Mouse (Mus musculus): Measurements from ENCODE around the gene Wars. TPM values are rescaled to one million over a fixed set of nuclear protein-coding genes. Genes with fewer than 3 reads are reported as not detected.

The Wars gene
- polyA plus RNA-seq, 1 experiment from 2014 or later = 84.0 TPM

DNA sequence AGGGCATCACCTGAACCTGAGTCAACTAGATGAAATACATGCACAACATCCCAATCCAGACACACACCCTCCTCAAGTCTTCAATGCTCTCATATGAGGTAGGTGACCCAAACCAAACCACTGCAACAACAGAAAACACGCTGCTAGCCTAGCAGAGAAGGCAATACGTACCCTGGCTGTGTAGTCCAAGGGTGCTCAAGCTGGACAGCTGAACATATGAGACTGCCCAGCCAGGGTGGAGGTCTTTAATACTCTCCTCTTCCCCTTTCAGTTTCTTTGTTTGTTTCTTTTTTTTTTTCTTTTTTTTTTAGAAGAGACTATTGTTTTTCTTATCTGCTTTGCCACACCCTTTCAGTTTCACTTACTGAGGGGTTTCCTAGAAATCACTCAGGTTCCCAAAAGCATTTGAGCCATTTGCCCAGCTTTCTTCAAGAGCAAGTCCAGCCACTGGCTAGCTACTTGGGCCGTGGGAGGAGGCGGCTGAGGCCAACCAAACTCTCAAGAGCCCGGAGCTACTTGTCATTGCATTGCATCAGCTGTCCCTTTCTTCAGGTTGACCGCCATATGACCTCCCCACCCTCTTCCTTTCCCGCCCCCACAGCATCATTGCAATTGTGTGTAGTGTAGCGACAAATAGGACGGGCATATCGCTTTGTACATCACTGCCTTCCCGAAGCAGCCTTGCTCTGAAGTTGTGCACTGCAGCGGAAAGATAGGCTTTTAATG lies 822 bp downstream of the Wars start, which contains the start of gene Wdr25:
Wdr25 (plus strand) TSS at position 643 of the 726 bp plus-strand sequence.
- 13% methylated on average over 12 of the region's 12 CpGs for WGBS
- peak; percentile 36 for ATAC-seq

DNA sequence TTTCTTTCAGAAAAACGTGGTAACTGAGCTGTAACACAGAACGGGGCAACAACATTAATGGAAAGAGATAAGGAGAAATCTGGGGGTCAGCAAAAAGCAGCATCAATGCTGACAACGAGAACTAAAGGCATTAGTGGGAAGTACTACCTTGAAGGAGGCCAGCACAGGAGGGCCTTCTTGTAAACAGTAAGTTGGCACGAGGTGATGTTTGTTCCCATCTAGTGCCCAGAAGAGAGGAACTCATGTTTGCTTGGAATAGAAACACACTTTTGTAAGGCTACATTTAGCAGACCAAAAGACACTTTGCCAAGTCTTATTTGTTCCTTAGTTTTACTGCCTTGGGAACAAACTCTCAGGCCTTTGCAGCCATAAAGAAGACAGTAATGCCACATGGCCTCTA lies 5.3 kb downstream of the Wars start:
- H3K4me3 ChIP-seq (ENCODE audit: low read depth, low read length) = no peak overlapping the region
- H3K27me3 ChIP-seq (replicated peaks; ENCODE audit: insufficient read depth, low read length) = no peaks in the 10 kb centered on the region
- peaks cover 8% of the 10 kb centered on the region; the same call in 1 of the 2 replicates for H3K4me1 ChIP-seq (ENCODE audit: insufficient read depth, low read depth, low read length)
- no peak overlapping the region for H3K9ac ChIP-seq (replicated peaks; ENCODE audit: low read depth)
- peak overlapping the region; percentile 57; the same call in 1 of the 2 replicates for H3K27ac ChIP-seq (ENCODE audit: low read length)
- H3K4me2 ChIP-seq (replicated peaks; ENCODE audit: low read depth, low read length) = no peak overlapping the region
- 54% methylated on average over 4 of the region's 4 CpGs for WGBS
- H3K36me3 ChIP-seq (ENCODE audit: insufficient read depth, low read length) = peaks cover 14% of the 10 kb centered on the region; the same call in 1 of the 2 replicates
- H3K9me3 ChIP-seq (ENCODE audit: low read length) = no peaks in the 10 kb centered on the region
- ATAC-seq (peak; percentile 29; the same call in 1 of the 2 replicates), DNase-seq (ENCODE audit: low spot score) (no peak)
- TF ChIP-seq EP300 (IDR thresholded peaks at IDR 0.05) (no peak), CTCF (IDR thresholded peaks at IDR 0.05) (no peak)

More for the DNA sequence above, 822 bp downstream of the Wars start, which contains the start of gene Wdr25:
- TF ChIP-seq EP300 (IDR thresholded peaks at IDR 0.05) (peak; percentile 75; the same call in 1 of the 2 replicates), CTCF (IDR thresholded peaks at IDR 0.05) (no peak)
- H3K36me3 ChIP-seq (ENCODE audit: insufficient read depth, low read length) = 0 out of 2 replicates have a peak, but pooled peaks cover 2% of the 10 kb centered on the region
- H3K4me1 ChIP-seq (ENCODE audit: insufficient read depth, low read depth, low read length) = peaks cover 11% of the 10 kb centered on the region; the same call in 1 of the 2 replicates
- H3K9ac ChIP-seq (replicated peaks; ENCODE audit: low read depth) = peak within 1 kb of the TSS; percentile 65
- H3K4me2 ChIP-seq (replicated peaks; ENCODE audit: low read depth, low read length) = peak within 1 kb of the TSS; percentile 86
- peak within 1 kb of the TSS; percentile 83 for H3K4me3 ChIP-seq (ENCODE audit: low read depth, low read length)
- H3K27me3 ChIP-seq (replicated peaks; ENCODE audit: insufficient read depth, low read length) = no peaks in the 10 kb centered on the region
- peak within 1 kb of the TSS; percentile 84 for H3K27ac ChIP-seq (ENCODE audit: low read length)
- H3K9me3 ChIP-seq (ENCODE audit: low read length) = no peaks in the 10 kb centered on the region
- DNase-seq (ENCODE audit: low spot score) = peak; percentile 75

DNA sequence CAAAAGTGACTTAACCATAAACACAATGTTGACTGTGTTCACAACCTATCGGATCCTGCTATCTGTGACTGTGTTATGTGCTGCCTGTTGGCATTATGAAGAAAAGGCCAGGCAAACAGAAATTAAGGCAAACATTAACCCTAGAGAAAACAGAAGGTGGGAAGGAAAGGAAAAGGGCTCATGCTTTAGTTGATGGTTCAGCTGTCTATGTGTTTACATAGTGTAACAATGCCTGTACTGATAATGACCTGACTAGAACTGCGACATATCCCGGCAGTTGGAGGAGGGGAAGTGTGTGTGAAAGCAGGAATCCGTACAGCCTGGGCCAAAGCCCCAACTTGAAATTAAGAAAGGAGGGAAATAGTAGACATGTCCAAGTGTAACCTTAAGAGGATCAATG lies 6.9 kb downstream of the Wars start:
- no peaks in the 10 kb centered on the region for H3K9me3 ChIP-seq (ENCODE audit: low read length)
- TF ChIP-seq CTCF (IDR thresholded peaks at IDR 0.05) = no peak
- TF ChIP-seq EP300 (IDR thresholded peaks at IDR 0.05) = no peak
- no peaks in the 10 kb centered on the region for H3K27me3 ChIP-seq (replicated peaks; ENCODE audit: insufficient read depth, low read length)
- DNase-seq (ENCODE audit: low spot score) = no peak
- no peak overlapping the region for H3K27ac ChIP-seq (ENCODE audit: low read length)
- H3K9ac ChIP-seq (replicated peaks; ENCODE audit: low read depth) = no peak overlapping the region
- H3K36me3 ChIP-seq (ENCODE audit: insufficient read depth, low read length) = peaks cover 22% of the 10 kb centered on the region; the same call in 1 of the 2 replicates
- H3K4me1 ChIP-seq (ENCODE audit: insufficient read depth, low read depth, low read length) = peaks cover 3% of the 10 kb centered on the region; the same call in 1 of the 2 replicates
- H3K4me2 ChIP-seq (replicated peaks; ENCODE audit: low read depth, low read length) = no peak overlapping the region
- ATAC-seq = no peak
- no peak overlapping the region for H3K4me3 ChIP-seq (ENCODE audit: low read depth, low read length)
- 30% methylated on average over 4 of the region's 4 CpGs for WGBS

DNA sequence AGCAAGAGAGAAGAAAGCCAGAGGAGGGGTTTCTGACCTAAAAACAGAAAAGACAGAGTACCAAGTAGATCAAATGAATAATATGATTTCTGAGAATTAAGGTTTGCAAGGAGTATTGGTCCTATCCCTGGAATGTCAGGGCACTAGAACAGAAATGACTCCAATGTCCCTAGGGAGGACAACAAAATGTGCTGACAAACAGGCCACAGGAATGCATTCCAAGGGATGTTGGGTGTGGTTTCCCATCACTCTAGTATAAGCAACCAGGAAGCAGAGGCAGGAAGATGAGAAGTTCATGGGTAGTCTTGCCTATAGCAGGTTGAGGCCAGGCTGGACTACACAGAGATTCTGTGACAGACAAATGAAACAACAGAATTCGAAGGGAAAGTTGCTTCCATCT lies 8.1 kb downstream of the Wars start:
- peaks cover 22% of the 10 kb centered on the region; the same call in 1 of the 2 replicates for H3K36me3 ChIP-seq (ENCODE audit: insufficient read depth, low read length)
- no peaks in the 10 kb centered on the region for H3K9me3 ChIP-seq (ENCODE audit: low read length)
- peaks cover 3% of the 10 kb centered on the region; the same call in 1 of the 2 replicates for H3K4me1 ChIP-seq (ENCODE audit: insufficient read depth, low read depth, low read length)
- no peak overlapping the region for H3K27ac ChIP-seq (ENCODE audit: low read length)
- H3K9ac ChIP-seq (replicated peaks; ENCODE audit: low read depth) = no peak overlapping the region
- DNase-seq (ENCODE audit: low spot score) (no peak), ATAC-seq (no peak)
- no peak overlapping the region for H3K4me3 ChIP-seq (ENCODE audit: low read depth, low read length)
- no peaks in the 10 kb centered on the region for H3K27me3 ChIP-seq (replicated peaks; ENCODE audit: insufficient read depth, low read length)
- TF ChIP-seq EP300 (IDR thresholded peaks at IDR 0.05) (peak; percentile 44; the same call in 1 of the 2 replicates), CTCF (IDR thresholded peaks at IDR 0.05) (no peak)
- WGBS = 81% methylated on average over 1 of the region's 1 CpGs
- H3K4me2 ChIP-seq (replicated peaks; ENCODE audit: low read depth, low read length) = no peak overlapping the region

DNA sequence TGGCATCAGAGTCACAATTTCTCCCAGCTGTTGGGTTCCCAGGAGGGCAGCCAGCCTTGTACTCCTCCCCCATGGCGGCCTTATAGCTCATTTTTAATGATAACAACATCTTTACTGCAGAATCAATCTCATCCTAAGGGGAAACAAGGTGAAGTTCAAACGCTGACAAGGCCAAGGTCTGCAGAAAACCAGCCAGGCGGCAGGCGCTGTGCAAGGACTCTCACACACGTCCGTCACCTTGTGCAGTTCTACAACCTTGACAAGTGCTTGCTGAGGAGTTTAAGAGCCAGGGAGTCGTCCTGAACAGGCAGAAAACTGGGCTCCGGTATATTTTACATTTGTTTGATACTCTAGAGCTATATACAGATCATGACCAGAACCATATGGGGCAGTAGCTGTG lies 11.2 kb downstream of the Wars start:
- H3K36me3 ChIP-seq (ENCODE audit: insufficient read depth, low read length) = peaks cover 17% of the 10 kb centered on the region; the same call in 1 of the 2 replicates
- no peaks in the 10 kb centered on the region for H3K9me3 ChIP-seq (ENCODE audit: low read length)
- 74% methylated on average over 8 of the region's 8 CpGs for WGBS

DNA sequence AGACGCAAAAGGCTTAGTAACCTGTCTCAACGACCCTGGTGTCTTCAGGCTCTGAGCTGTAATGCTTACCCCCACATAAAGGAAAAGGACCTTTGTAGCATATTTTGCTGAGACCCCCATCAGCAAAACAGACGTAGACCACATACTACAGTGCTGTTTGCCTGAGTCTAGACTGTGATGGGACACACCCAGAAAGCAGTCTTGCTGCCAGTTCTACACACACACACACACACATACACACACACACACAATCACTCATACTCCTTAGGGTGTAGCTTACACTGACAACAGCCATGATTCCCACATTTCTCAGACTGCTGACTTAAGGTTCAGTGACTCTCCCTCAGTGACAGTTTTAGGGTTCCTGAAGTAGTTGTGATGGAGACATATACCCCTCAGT lies 12.8 kb downstream of the Wars start:
- peak overlapping the region; percentile 60; the same call in 1 of the 2 replicates for H3K27ac ChIP-seq (ENCODE audit: low read length)
- H3K4me2 ChIP-seq (replicated peaks; ENCODE audit: low read depth, low read length) = no peak overlapping the region
- WGBS = 68% methylated on average over 3 of the region's 3 CpGs
- no peak overlapping the region for H3K4me3 ChIP-seq (ENCODE audit: low read depth, low read length)
- H3K9ac ChIP-seq (replicated peaks; ENCODE audit: low read depth) = no peak overlapping the region
- no peaks in the 10 kb centered on the region for H3K9me3 ChIP-seq (ENCODE audit: low read length)
- no peaks in the 10 kb centered on the region for H3K4me1 ChIP-seq (ENCODE audit: insufficient read depth, low read depth, low read length)
- ATAC-seq (peak; percentile 34; the same call in 1 of the 2 replicates), DNase-seq (ENCODE audit: low spot score) (no peak)
- H3K36me3 ChIP-seq (ENCODE audit: insufficient read depth, low read length) = peaks cover 8% of the 10 kb centered on the region
- no peaks in the 10 kb centered on the region for H3K27me3 ChIP-seq (replicated peaks; ENCODE audit: insufficient read depth, low read length)
- TF ChIP-seq EP300 (IDR thresholded peaks at IDR 0.05) (no peak), CTCF (IDR thresholded peaks at IDR 0.05) (no peak)

More for the DNA sequence above, 11.2 kb downstream of the Wars start:
- Histone ChIP-seq H3K4me3 (ENCODE audit: low read depth, low read length) (no peak overlapping the region), H3K27me3 (replicated peaks; ENCODE audit: insufficient read depth, low read length) (no peaks in the 10 kb centered on the region), H3K9ac (replicated peaks; ENCODE audit: low read depth) (no peak overlapping the region), H3K4me1 (ENCODE audit: insufficient read depth, low read depth, low read length) (no peaks in the 10 kb centered on the region), H3K27ac (ENCODE audit: low read length) (no peak overlapping the region), H3K4me2 (replicated peaks; ENCODE audit: low read depth, low read length) (no peak overlapping the region)
- DNase-seq (ENCODE audit: low spot score) = no peak
- no peak for ATAC-seq
- TF ChIP-seq CTCF (IDR thresholded peaks at IDR 0.05) (no peak), EP300 (IDR thresholded peaks at IDR 0.05) (no peak)
